Mouse (Mus musculus): ENCODE results near the gene Mafg. TPM values are rescaled to one million over a fixed set of nuclear protein-coding genes. Genes with fewer than 3 reads are reported as not detected.

Mafg gene
- total RNA-seq, 2 experiments from 2014 or later, result 83.3 to 85.8 TPM

DNA sequence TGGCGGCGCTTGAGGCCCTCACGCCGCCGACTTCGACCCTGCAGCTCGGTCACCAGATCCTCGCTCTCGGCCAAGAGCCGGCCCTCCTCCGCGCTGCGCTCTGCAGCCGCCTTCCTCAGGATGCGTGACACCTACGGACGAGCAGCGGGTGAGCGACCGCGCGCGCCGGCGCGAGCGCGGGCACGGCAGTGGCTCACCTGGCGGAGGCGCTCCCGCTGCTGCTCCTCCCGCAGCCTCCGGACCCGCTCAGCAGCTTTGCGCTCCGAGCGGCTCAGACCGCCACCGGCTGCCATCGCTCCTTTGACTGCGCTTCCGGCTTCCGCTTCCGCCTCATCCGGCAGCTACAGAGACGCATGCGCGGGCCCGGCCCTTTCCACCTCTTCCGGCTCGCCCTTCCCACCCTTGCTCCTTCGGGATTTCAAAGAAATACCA lies 8.7 kb downstream of the Mafg start:
- peak; percentile 87 for DNase-seq
- intact Hi-C loops (cut with DNase I), result loop anchor here (10.0 kb wide), 1 partner anchor 90 kb away; the partner anchor contains the start of genes Cenpx and Lrrc45

DNA sequence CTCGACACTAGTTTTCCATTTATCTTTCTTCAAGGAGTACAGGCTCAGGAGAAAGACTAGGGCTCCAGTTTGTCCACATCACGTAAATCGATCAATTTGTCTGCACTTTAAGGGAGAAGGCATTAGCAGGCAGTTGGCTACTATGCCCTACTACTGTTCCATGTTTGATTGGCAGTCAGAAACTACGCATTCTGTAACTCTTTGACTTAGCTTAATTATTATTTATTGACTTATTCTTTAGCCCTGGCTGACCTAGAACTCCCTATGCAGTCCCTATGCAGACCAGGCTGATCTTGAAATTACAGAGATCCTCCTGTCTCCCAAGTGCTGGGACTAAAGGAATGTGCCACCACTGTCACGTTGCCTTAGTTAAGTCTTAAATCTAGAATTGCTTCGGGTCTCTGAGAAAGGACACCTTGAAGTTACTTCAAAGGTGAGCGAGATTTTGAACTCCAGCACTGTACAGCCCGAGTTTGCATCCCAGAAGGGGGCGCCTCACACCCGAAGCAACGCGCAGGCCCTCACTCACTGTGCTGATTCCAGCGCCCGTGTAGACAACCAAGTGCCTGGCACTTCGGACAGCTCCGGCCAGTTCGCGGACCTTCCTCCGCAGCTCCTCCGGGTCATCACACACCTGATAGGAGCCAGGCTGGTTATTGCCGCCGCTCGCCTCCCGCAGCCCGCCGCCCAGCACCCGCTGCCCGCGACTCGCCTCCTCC lies 9.3 kb downstream of the Mafg start:
- intact Hi-C loops (cut with DNase I), result loop anchor here (10.0 kb wide), 1 partner anchor 91 kb away; the partner anchor contains the start of genes Cenpx and Lrrc45
- DNase-seq, result peak; percentile 69

DNA sequence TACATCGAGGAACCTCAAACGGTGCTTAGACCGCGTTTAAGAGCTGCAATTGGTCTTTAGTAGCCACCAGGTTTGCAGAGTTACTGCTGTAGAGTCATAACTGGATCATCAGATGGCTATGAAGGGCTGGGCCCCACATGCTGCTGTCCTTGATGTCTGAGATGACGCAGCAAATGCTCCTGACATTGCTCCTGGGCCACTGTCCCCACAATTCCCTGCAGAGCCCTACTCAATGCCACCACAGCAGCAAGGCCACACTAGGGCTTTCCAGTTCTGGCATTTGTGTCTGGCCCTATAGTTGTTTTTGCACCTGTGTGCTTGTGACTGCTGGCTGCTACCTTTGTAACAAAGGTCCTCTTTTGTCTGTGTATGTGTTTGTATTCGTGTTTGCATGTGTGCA lies 10.6 kb downstream of the Mafg start:
- intact Hi-C loops (cut with DNase I), result loop anchor here (10.0 kb wide), 1 partner anchor 92 kb away; the partner anchor contains the start of genes Cenpx and Lrrc45
- no peak for DNase-seq

DNA sequence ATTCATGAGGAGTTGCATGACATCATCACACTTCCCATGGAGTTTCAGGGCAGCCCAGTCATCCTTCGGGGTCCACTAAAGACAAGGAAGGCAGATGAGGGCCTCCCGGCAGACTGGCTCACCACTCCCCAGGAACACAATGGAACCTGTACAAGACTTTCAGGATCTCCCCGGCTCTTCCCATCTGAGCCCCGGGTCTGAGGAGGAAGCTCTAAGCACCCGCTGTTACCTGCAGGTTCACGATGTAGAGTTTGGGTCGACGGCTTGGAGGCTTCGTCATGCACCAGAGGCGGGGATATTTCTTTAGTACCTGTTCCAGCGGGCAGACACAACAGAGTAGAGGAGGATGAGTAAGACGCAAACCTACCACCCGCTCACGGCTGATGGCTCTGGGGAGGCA lies 13.2 kb downstream of the Mafg start:
- intact Hi-C loops (cut with DNase I), result loop anchor here (10.0 kb wide), 1 partner anchor 95 kb away; the partner anchor contains the start of genes Cenpx and Lrrc45
- DNase-seq, result no peak

DNA sequence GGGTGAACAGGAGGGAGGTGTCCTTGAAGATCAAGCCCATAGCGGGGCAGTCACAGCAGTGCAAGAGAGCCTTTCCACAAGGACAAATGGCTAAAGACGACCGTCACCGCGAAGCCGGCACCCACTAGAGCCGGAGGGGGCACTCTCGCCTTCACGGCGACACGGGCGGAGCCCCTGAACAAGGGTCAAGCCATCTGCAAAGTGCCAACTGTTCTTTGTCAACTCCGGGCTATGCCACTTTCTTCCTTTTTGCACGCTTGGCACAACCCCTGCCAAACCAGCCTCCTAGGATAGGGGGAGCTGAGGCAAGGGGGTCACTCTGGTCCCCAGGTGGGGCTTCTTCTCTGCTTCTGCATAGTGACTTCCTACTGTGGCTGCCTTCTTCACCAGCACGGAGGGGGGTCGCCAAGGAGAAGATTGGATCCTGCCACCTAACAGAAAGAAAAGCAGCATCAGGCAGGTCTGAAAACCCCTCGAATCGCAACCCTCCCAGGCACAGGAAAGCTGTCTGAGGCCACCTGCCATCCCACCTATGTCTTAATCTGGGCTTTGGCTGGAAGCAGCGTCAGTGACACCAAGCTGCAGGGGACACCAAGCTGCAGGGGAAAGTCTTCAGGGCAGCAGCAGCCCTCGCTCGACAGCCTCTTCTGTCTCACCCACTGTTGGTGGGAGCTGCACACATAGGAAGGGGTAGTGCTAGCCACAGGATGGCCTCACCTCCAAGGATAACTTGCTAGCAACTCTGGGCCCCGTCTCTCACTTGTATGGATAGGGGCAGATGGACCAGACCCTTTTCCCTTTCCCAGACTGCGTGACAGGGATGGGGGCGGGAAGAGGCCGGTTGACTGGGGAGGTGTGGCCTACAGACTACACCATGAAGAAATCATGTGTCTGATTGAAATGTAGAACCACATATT lies 14.5 kb downstream of the Mafg start:
- DNase-seq, result no peak

DNA sequence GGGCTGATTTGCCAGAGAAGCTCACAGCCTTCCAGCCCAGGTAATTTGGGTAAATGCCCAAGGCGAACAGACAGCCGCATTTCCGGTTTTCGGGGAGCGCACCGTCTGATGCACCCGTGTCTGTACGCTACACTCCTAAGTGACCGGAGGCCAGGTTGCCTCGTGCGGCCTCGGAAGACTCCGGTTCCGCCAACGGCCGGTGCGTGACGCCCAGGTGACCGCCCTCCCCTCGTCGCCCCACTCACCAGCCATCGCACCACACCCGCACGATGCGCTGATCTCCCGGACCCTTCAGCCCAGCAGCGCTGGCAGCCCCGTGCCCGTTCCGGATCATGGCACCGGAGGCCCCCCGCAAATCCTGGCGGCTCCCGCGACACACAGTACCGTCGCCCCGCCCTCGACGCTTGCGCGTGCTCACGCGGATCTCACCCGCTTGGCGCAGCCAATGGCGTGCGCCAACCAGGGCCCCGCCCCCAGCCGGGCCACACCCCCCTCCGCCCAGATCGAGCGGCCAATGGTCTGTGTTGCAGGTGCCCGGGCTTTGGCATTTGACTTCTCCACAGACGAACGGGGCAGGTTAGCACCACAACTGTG lies 15.8 kb downstream of the Mafg start, which contains the start of gene Pcyt2:
TSS of gene Pcyt2 (minus strand) at position 418 of the 594 bp plus-strand sequence.
- peak; percentile 94 for DNase-seq
- intact Hi-C loops (cut with DNase I), result loop anchor here (10.0 kb wide), 1 partner anchor 167 kb away; the partner anchor contains the start of genes Gps1 and Rfng

More for the DNA sequence above, 14.5 kb downstream of the Mafg start:
- intact Hi-C loops (cut with DNase I), result loop anchor here (10.0 kb wide), 1 partner anchor 166 kb away; the partner anchor contains the start of genes Gps1 and Rfng

DNA sequence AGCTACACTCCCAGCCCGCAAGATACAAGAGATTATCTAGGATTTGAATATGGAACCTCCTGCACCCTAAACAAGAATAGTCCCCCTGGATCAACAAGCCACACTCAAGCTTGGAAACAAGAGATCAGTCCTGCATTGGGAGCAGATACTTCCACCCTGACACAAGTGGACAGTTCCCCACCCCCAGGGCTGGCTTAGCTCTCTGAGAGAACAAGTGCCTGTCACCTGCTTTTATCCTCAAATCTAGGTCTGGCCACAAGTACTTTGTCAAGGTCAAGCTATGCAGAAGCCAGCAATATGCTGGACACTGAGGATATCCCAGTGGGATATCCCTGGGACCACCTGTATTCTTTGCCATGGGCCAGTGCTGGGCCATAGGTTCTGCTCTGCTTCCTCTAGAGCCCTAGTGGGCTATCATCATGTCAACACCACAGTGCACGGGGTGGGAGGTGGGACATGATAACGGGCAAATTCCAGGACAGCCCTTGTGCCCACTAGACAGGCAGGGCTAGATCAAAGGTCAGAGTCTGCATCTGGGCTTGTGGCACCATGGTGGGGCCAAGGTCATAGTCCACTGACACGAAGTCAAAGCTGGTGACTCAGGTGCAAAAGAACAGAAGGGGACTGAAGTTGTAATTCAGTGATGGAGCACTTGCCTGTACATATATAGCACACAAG lies 16.6 kb downstream of the Mafg start:
- intact Hi-C loops (cut with DNase I), result loop anchor here (10.0 kb wide), 1 partner anchor 168 kb away; the partner anchor contains the start of genes Gps1 and Rfng
- no peak for DNase-seq

DNA sequence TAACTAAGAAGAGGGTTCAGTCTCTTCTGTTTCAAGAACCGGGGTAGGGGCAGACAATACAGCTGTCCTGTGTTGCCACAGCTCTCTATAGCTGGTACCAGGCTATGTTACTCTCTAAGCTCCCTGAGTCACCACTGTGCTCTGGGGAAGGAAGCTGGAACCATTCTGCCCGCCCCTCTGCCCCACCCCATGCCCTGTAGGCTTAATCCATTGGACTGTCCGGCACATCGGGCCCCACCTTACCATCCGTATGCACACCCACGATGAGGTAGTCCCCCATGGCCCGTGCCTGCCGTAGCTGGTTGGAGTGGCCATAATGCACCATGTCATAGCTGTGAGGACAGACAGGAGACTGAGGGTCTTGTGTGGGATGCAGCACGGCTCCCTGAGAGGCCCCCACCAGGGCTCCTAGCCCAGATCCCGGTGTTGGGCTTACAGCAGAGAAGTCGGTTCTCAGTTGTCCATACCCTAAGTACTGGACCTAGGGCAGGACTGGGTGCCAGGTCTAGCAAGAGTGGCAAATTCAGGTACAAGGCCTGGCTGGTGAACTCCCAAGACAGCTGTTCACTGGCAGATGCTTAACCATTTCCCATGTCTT lies 17.7 kb downstream of the Mafg start:
- DNase-seq, result no peak
- intact Hi-C loops (cut with DNase I), result loop anchor here (10.0 kb wide), 1 partner anchor 169 kb away; the partner anchor contains the start of genes Gps1 and Rfng

DNA sequence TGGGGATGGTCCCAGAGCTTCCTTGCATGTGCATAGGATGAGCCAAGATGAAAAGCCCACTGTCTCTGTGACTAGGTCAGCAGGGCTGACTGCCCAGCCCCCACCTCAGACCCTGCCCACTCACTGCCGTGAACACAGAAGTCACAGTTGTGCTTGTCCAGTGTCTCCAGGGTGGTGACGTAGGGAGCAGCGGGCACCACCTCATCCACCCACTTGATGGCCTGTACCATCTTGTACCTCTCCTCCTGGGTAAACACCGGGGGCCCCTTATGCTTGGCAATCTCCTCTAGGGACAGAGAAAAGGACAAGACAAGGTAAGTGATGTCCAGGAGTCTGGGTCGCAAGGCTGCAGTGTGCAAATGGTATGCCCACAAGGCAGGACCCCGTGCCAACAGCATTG lies 18.2 kb downstream of the Mafg start:
- intact Hi-C loops (cut with DNase I), result loop anchor here (10.0 kb wide), 1 partner anchor 170 kb away; the partner anchor contains the start of genes Gps1 and Rfng
- DNase-seq, result no peak

DNA sequence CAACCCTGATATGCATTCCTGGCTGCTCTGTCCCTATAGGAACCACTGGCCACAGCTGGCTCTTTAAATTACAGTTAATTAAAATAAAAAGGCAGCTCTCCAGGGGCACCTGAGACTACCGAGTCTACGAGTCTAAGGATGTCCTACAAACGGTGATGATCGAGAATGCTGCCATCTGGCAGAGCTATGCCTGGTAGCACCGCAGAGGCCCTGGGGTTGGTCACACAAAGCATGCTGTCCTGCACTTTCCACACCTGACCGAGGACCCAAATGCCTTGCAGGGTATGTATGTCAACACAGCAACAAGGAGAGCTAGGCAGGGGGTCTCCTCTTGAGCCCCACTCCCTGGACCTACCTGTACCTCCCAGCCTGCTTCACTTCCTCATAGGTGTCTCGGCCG lies 19.4 kb downstream of the Mafg start:
- no peak for DNase-seq
- intact Hi-C loops (cut with DNase I), result loop anchor here (10.0 kb wide), 1 partner anchor 171 kb away; the partner anchor contains the start of genes Gps1 and Rfng

DNA sequence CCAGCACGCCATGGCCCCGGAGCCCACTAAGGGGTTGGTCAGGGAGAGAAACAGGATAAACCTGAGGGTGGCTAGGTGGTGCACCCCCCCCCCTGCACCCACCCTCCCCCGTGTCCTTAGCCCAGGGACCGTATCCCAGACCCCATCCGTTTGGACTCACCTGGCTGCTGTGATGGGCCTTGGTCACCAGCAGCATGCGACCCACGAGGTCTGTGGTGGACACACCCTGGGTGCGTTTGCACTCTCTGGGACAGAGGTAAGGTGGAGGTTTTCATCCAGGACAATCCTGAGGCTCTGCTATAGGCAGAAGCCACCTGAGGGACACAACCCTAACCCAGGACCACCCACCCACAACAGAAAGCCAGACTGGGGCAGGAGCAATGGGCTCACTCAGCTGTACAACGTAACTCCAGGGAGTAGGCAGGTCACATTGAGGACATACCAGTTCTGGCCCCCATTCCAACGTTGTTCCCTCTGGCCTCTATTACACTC lies 19.9 kb downstream of the Mafg start:
- intact Hi-C loops (cut with DNase I), result loop anchor here (10.0 kb wide), 1 partner anchor 171 kb away; the partner anchor contains the start of genes Gps1 and Rfng
- no peak for DNase-seq

DNA sequence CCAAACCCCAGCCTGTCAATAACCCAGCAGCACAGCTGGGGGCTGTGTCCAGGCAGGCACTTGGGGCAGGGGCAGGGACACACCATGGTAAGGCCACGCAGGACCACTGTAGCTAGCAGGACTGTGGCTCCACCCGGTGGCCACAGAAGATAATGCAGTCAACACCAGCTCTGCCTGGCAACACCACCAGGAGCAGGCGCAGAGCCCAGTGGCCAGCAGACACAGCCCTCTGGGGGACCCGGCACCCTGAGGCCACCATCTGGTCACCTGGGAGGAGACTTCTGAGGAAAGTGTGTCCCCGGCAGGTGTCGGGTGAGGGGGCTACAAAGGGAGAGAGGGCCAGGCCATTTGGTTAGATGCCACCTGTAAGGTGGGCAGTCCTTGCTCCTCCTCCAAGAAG lies 20.6 kb downstream of the Mafg start:
- DNase-seq, result peak; percentile 88
- intact Hi-C loops (cut with DNase I), result loop anchor here (10.0 kb wide), 1 partner anchor 172 kb away; the partner anchor contains the start of genes Gps1 and Rfng

DNA sequence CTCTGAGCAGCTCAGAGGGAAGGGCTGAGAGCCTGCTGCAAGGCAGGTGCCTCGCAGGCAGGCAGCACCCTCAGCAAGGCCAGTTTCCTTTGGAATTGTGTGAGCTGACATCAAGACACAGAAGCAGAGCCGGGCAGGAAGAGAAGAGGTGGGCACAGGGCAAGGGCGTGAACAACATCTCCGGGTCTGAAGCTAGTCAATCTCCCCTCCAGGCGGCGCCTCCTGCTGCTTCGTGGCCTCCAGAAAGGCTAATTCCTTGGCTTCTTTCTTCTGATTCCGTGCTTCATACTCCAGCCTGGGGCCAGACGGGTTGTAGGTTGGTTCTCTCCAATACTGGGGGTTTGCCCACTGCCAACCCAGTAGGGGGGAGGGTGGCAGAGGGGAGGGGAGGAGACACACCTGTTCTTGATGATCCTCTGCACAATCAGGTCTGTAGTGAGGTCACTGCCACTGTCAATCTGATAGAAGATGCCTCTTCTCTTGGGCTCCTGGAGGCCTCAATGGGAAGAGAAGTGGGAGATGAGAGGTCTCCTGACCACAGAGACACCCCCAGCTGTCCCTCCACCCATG lies 22.8 kb downstream of the Mafg start:
- intact Hi-C loops (cut with DNase I), result loop anchor here (10.0 kb wide), 1 partner anchor 174 kb away; the partner anchor contains the start of genes Gps1 and Rfng
- no peak for DNase-seq

DNA sequence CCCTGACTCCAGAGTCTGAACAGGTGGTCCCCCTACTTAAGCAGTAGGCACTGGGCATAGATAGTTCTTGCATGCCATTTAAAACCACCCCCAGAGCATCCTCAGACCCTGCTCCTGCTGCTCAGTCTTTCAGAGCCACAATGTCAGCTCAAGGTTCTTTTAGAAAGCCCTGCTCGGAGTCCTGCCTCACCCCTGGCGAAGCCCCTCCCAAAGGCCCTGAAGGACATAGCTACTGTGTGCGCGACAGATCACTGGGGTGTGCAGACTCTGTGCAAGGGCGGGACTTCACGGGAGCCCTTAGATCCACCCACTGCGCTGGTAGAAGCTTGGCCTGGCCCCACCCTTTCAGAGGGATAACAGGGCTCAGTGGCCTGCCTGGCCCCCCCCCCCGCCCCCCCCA lies 24.1 kb downstream of the Mafg start:
- intact Hi-C loops (cut with DNase I), result no loop called here

DNA sequence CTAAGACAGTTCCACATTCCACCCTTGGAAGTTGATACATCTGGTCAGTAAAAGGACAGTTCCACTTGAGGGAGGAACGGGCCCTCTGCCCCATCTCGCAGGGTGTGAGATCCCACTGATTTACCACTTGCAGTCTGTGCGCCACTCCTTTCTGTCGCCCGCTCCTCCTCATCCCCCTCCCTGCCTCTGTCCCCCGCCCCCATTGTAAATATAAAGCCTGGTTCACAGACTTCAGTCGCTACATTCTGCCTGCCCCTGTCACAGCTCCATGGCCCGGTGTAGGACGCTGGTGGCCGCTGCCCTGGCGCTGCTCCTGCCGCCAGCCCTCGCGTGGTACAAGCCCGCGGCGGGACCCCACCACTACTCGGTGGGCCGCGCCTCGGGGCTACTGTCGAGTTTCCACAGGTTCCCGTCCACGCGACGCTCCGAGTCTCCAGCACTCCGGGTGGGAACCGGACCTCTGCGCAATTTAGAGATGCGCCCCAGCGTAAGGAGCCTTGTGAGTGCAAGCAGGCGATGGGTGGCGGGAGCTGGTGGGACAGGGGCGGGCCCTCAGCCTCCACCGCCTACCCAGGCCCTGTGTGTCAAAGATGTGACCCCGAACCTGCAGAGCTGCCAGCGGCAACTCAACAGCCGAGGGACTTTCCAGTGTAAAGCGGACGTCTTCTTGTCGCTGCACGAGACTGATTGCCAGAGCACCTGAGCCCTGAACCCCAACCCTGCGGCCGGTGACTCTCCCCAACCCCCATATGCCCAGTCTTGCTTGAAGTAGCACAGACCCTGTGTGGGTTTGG lies 25.0 kb downstream of the Mafg start, which contains the start of gene Npb:
TSS of gene Npb (plus strand) at position 237 of the 794 bp plus-strand sequence.
- intact Hi-C loops (cut with DNase I), result no loop called here
- DNase-seq, result no peak

More for the DNA sequence above, 24.1 kb downstream of the Mafg start:
- no peak for DNase-seq

DNA sequence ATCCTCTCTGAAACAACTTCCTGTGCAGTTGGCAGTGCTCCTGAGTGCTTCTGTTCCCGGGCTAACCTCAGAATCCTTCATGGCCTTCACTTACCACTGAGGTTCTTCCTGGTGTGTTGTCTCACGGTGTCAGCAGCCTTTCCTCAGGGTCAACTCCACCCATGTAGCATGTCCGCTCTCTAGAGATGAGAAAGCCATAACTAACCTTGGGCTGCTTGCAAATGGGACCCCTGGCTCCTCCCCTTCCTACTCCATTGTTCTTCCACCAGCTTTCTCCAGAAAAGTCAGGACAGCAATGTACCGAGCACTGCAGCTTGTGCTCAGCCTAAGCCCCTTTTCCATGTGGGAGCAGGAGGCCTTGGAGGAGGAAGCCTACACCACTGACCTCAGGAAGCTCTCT lies 26.6 kb downstream of the Mafg start:
- no peak for DNase-seq
- intact Hi-C loops (cut with DNase I), result no loop called here

DNA sequence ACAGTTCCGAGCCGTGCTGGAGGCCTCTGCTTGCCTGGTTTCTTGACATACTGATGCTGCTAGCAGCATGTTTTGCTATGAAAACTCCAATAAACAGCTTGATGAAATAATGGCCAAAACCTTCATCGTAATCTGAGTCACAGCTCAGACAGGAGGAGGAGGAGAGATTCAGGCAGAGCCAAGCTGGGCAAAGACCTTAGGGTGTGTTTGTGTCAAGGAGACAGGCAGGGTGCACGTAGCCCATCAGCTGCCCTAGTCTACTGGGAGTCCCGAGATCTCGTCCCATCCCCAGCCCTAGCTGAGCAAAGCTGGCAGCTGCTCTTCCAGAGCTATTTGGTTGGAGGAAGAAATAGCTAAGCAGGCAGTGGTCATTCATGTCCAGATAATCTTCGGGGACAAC lies 27.7 kb downstream of the Mafg start:
- intact Hi-C loops (cut with DNase I), result no loop called here

DNA sequence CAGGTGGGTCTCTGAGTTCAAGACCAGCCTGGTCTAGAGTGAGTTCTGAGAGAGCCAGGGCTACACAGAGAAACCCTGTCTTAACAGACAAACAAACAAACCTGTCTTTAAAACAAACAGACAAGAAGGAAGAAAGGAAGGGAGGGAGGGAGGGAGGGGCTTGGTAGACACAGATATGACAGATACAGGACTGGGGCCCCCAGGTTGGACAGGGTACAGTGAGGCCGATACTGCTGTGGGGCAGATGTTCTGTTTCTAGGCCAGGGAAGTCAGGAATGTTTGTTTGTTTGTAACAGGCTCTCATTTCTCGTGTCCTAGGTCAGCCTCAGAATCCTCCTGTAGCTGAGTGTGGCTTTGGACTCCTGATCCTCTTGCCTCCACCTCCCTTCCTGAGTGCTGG lies 29.9 kb downstream of the Mafg start:
- DNase-seq, result no peak
- intact Hi-C loops (cut with DNase I), result no loop called here

More for the DNA sequence above, 27.7 kb downstream of the Mafg start:
- DNase-seq, result no peak

Measured in left cerebral cortex, postnatal 4 days (tissue).